21 mouse cellular contexts compared by ENCODE assay signal in genomic region chr10:43463227-43463626, GRCm38 (mm10). TPM values are rescaled to one million over a fixed set of nuclear protein-coding genes. Genes with fewer than 3 reads are reported as not detected.
DNase-seq lines count a peak whose midpoint lies in the region; ATAC-seq and TF ChIP-seq lines count a peak whose summit lies in the region.
"Had no signal": no experiment of that assay in that cellular context is flagged by ENCODE, and none has a peak within 500 bp of the region (broad histone marks: within the 10 kb centered on the region; RNA-seq: fewer than 3 reads in every experiment).

No protein-coding gene starts in this region.

- TF ChIP-seq EP300 in CH12.LX (IDR thresholded peaks at IDR 0.05; ENCODE audit: low read length) (no peak), ES-Bruce4 (IDR thresholded peaks at IDR 0.05; ENCODE audit: insufficient read depth, low read depth, low read length) (0 out of 2 replicates have a peak, but pooled peaks have one; percentile 38)

- H3K9me3 ChIP-seq in CH12.LX (replicated peaks; ENCODE audit: low read length) (no peaks in the 10 kb centered on the region), ES-Bruce4 (replicated peaks; ENCODE audit: control insufficient read depth, insufficient read depth, low read length, poor library complexity, severe bottlenecking) (no peaks in the 10 kb centered on the region)
- H3K9me3 ChIP-seq in liver, embryonic 11.5 days (ENCODE audit: control insufficient read depth, low read length): no peaks in the 10 kb centered on the region
- no peaks in the 10 kb centered on the region for H3K9me3 ChIP-seq in midbrain, embryonic 15.5 days
- H3K9me3 ChIP-seq: embryonic facial prominence, embryonic 13.5 days; forebrain, embryonic 15.5 days; hindbrain, embryonic 12.5 days; limb, embryonic 15.5 days; midbrain, embryonic 13.5 days; neural tube, embryonic 13.5 days had no signal

- TF ChIP-seq CTCF in CH12.LX (conservative IDR thresholded peaks at IDR 0.05 in 1 of 2, IDR thresholded peaks at IDR 0.05 in 1 of 2; ENCODE audit: low read depth in 2 of 2, low read length in 2 of 2) (no peak), ES-Bruce4 (IDR thresholded peaks at IDR 0.05; ENCODE audit: low read depth, low read length) (no peak)
- TF ChIP-seq CTCF in small intestine, adult 2 months (IDR thresholded peaks at IDR 0.05; ENCODE audit: extremely low read depth, insufficient read length, insufficient replicate concordance, low read depth, low read length): no peak

- in situ Hi-C loops in CH12.LX (cut with MboI; ENCODE audit: low pct_ligation_motif_present, low pct_unique_long_range_greater_than_20kb, low sequenced_read_pairs): no loop called here

- peak; percentile 47; the same call in 1 of the 2 replicates for ATAC-seq in liver, embryonic 11.5 days (replicated peaks; ENCODE audit: low FRiP score)
- ATAC-seq in midbrain, embryonic 15.5 days (replicated peaks): no peak
- ATAC-seq: forebrain, embryonic 15.5 days; midbrain, embryonic 13.5 days had no signal

- H3K4me1 ChIP-seq in CH12.LX (ENCODE audit: control insufficient read depth in 1 of 2, insufficient read depth in 2 of 2) (peaks cover 14 to 32% of the 10 kb centered on the region in 2 experiments), ES-Bruce4 (ENCODE audit: control insufficient read depth, insufficient read depth, low read length) (peaks cover 7% of the 10 kb centered on the region)
- H3K4me1 ChIP-seq in liver, embryonic 11.5 days (replicated peaks; ENCODE audit: control insufficient read depth, insufficient read depth, low read length): 0 out of 2 replicates have a peak, but pooled peaks cover 4% of the 10 kb centered on the region
- peaks cover 4% of the 10 kb centered on the region; the same call in 1 of the 2 replicates for H3K4me1 ChIP-seq in small intestine, adult 2 months (ENCODE audit: control insufficient read depth, insufficient read depth, insufficient read length, low read length)
- no peaks in the 10 kb centered on the region for H3K4me1 ChIP-seq in midbrain, embryonic 15.5 days
- H3K4me1 ChIP-seq: embryonic facial prominence, embryonic 13.5 days; forebrain, embryonic 15.5 days; hindbrain, embryonic 12.5 days; limb, embryonic 15.5 days; midbrain, embryonic 13.5 days; neural tube, embryonic 13.5 days had no signal

- H3K9ac ChIP-seq in CH12.LX (ENCODE audit: insufficient read depth, low read depth) (no peak overlapping the region), ES-Bruce4 (ENCODE audit: low read depth, poor library complexity, severe bottlenecking) (no peak overlapping the region)
- H3K9ac ChIP-seq in liver, embryonic 11.5 days (ENCODE audit: low read depth, low read length): no peak overlapping the region
- no peak overlapping the region for H3K9ac ChIP-seq in midbrain, embryonic 15.5 days
- H3K9ac ChIP-seq: embryonic facial prominence, embryonic 13.5 days; forebrain, embryonic 15.5 days; hindbrain, embryonic 12.5 days; limb, embryonic 15.5 days; midbrain, embryonic 13.5 days; neural tube, embryonic 13.5 days had no signal

- H3K27me3 ChIP-seq in CH12.LX (replicated peaks) (no peaks in the 10 kb centered on the region), ES-Bruce4 (ENCODE audit: control insufficient read depth, insufficient read depth, low read length, poor library complexity, severe bottlenecking) (no peaks in the 10 kb centered on the region)
- H3K27me3 ChIP-seq in liver, embryonic 11.5 days (replicated peaks; ENCODE audit: control insufficient read depth, insufficient read depth, low read length): no peaks in the 10 kb centered on the region
- no peaks in the 10 kb centered on the region for H3K27me3 ChIP-seq in small intestine, adult 2 months (ENCODE audit: control insufficient read depth, insufficient read depth, low read length)
- H3K27me3 ChIP-seq in midbrain, embryonic 15.5 days (replicated peaks): no peaks in the 10 kb centered on the region
- H3K27me3 ChIP-seq: embryonic facial prominence, embryonic 13.5 days; forebrain, embryonic 15.5 days; hindbrain, embryonic 12.5 days; limb, embryonic 15.5 days; midbrain, embryonic 13.5 days; neural tube, embryonic 13.5 days had no signal

- TF ChIP-seq POLR2A in CH12.LX (IDR thresholded peaks at IDR 0.05; ENCODE audit: low read depth, low read length) (no peak), ES-Bruce4 (IDR thresholded peaks at IDR 0.05; ENCODE audit: insufficient read depth, low read length) (no peak)
- no peak for TF ChIP-seq POLR2A in small intestine, adult 2 months (IDR thresholded peaks at IDR 0.05; ENCODE audit: low read depth, low read length)

- DNase-seq in CH12.LX (ENCODE audit: extremely low read depth): no peak
- no peak for DNase-seq in liver, embryonic 11.5 days (ENCODE audit: low spot score)
- DNase-seq in heart, adult 18-20 months: no peak
- DNase-seq in frontal cortex, postnatal 14 days (ENCODE audit: low spot score in 2 of 2): no peak
- DNase-seq: adrenal gland, postnatal 14 days; cerebellum, postnatal 14 days; heart, postnatal 10 days; kidney, adult 8-10 months; lung, postnatal 10 days; right cerebral cortex, postnatal 14 days had no signal

- H3K36me3 ChIP-seq in CH12.LX (replicated peaks in 1 of 2; ENCODE audit: control insufficient read depth in 1 of 2, insufficient read depth in 1 of 2, low read length in 1 of 2) (no peaks in the 10 kb centered on the region), ES-Bruce4 (ENCODE audit: control insufficient read depth, insufficient read depth, low read length, poor library complexity, severe bottlenecking) (no peaks in the 10 kb centered on the region)
- H3K36me3 ChIP-seq in liver, embryonic 11.5 days (ENCODE audit: control insufficient read depth, insufficient read depth, low read length): no peaks in the 10 kb centered on the region
- no peaks in the 10 kb centered on the region for H3K36me3 ChIP-seq in small intestine, adult 2 months (ENCODE audit: control insufficient read depth, insufficient read depth, low read length)
- H3K36me3 ChIP-seq in midbrain, embryonic 15.5 days (replicated peaks): no peaks in the 10 kb centered on the region
- H3K36me3 ChIP-seq: embryonic facial prominence, embryonic 13.5 days; forebrain, embryonic 15.5 days; hindbrain, embryonic 12.5 days; limb, embryonic 15.5 days; midbrain, embryonic 13.5 days; neural tube, embryonic 13.5 days had no signal

- H3K4me3 ChIP-seq in CH12.LX (replicated peaks in 1 of 3; ENCODE audit: low read depth in 2 of 3, low read length in 2 of 3, poor library complexity in 1 of 3) (no peak overlapping the region), ES-Bruce4 (ENCODE audit: low read depth, low read length) (no peak overlapping the region)
- no peak overlapping the region for H3K4me3 ChIP-seq in liver, embryonic 11.5 days (ENCODE audit: low read depth, low read length)
- H3K4me3 ChIP-seq in small intestine, adult 2 months (ENCODE audit: low read depth, low read length): no peak overlapping the region
- H3K4me3 ChIP-seq in midbrain, embryonic 15.5 days: no peak overlapping the region
- H3K4me3 ChIP-seq: embryonic facial prominence, embryonic 13.5 days; forebrain, embryonic 15.5 days; hindbrain, embryonic 12.5 days; layer of hippocampus, adult 2 months; limb, embryonic 15.5 days; midbrain, embryonic 13.5 days; neural tube, embryonic 13.5 days had no signal

- H3K79me2 ChIP-seq in CH12.LX (replicated peaks; ENCODE audit: control insufficient read depth, extremely low read depth, insufficient read depth, poor library complexity, severe bottlenecking): no peaks in the 10 kb centered on the region

- H3K4me2 ChIP-seq in CH12.LX (ENCODE audit: insufficient read depth, low read depth, poor library complexity, severe bottlenecking): no peak overlapping the region
- H3K4me2 ChIP-seq in liver, embryonic 11.5 days: no peak overlapping the region
- no peak overlapping the region for H3K4me2 ChIP-seq in midbrain, embryonic 15.5 days
- H3K4me2 ChIP-seq: embryonic facial prominence, embryonic 13.5 days; forebrain, embryonic 15.5 days; heart, embryonic 11.5 days; hindbrain, embryonic 12.5 days; limb, embryonic 15.5 days; midbrain, embryonic 13.5 days; neural tube, embryonic 13.5 days had no signal

- H3K27ac ChIP-seq in CH12.LX (ENCODE audit: insufficient read depth, low read depth) (no peak overlapping the region), ES-Bruce4 (ENCODE audit: insufficient read depth, low read length) (no peak overlapping the region)
- H3K27ac ChIP-seq in liver, embryonic 11.5 days (ENCODE audit: low read depth, low read length): no peak overlapping the region
- peak overlapping the region; percentile 63; the same call in 1 of the 2 replicates for H3K27ac ChIP-seq in small intestine, adult 2 months (ENCODE audit: insufficient read depth, low read depth, low read length)
- no peak overlapping the region for H3K27ac ChIP-seq in midbrain, embryonic 15.5 days
- H3K27ac ChIP-seq: embryonic facial prominence, embryonic 13.5 days; forebrain, embryonic 15.5 days; hindbrain, embryonic 12.5 days; layer of hippocampus, adult 2 months; limb, embryonic 15.5 days; midbrain, embryonic 13.5 days; neural tube, embryonic 13.5 days had no signal

- no peak for TF ChIP-seq RAD21 in CH12.LX (IDR thresholded peaks at IDR 0.05; ENCODE audit: low read depth, low read length)

- 55% methylated on average over 3 of the region's 3 CpGs for WGBS in liver, embryonic 11.5 days
- WGBS in small intestine, adult 2 months: 54% methylated on average over 3 of the region's 3 CpGs
- 71% methylated on average over 3 of the region's 3 CpGs for WGBS in midbrain, embryonic 15.5 days

- dilution Hi-C loops in CH12.LX (cut with MboI; ENCODE audit: extremely low pct_ligation_motif_present, extremely low pct_unique_long_range_greater_than_20kb, low sequenced_read_pairs): no loop called here

TF ChIP-seq in CH12.LX, 34 proteins besides CTCF, POLR2A, EP300 and RAD21:
- TF ChIP-seq CHD2 (IDR thresholded peaks at IDR 0.05; ENCODE audit: low read length) (peak; percentile 53; the same call in 1 of the 2 replicates), MYC (IDR thresholded peaks at IDR 0.05; ENCODE audit: low read depth, low read length) (no peak)

RNA-seq across cellular contexts. Expression of gene Bend3, which starts 15.4 kb away (rescaled TPM):
- total RNA-seq in CH12.LX (2012; rRNA removed) (8.7 and 11.8 TPM in 2 replicates), CH12.LX (2014; rRNA removed) (6.5 and 7.4 TPM in 2 replicates)
- polyA plus RNA-seq in CH12.LX (2012; ENCODE audit: insufficient read length, low read depth) (14.8 and 18.9 TPM in 2 replicates), ES-Bruce4 (2011; ENCODE audit: insufficient read depth, insufficient read length, low read depth, missing spikeins) (18.2 and 18.9 TPM in 2 replicates)
- 7.2 TPM in 2 replicates for polyA plus RNA-seq in liver, embryonic 11.5 days (2014; fragmentation: Nextera tagmentation; extraction: Ambion mirVana)
- polyA plus RNA-seq in small intestine, adult 2 months (2012; rRNA removed): 1.2 and 1.8 TPM in 2 replicates
- total RNA-seq in heart, adult 18-20 months (2021): 1 to 10 TPM; 4.0 to 4.2 TPM
- polyA plus RNA-seq in midbrain, embryonic 15.5 days (2015; fragmentation: Nextera tagmentation; extraction: Ambion mirVana): 5.0 and 5.5 TPM in 2 replicates
